Mouse (Mus musculus) T-helper 1 cell (primary cell): ENCODE measurements around the gene Ifngr2.

Source experiments
- in situ Hi-C: fragments of 300-600 bp; cut with MboI, MseI; formaldehyde crosslinking; loops from one replicate; pipeline ENCODE4 v1.15.1; 2025; ENCODE audit warnings: high pct_unique_total_duplicates

Gene Ifngr2

DNA sequence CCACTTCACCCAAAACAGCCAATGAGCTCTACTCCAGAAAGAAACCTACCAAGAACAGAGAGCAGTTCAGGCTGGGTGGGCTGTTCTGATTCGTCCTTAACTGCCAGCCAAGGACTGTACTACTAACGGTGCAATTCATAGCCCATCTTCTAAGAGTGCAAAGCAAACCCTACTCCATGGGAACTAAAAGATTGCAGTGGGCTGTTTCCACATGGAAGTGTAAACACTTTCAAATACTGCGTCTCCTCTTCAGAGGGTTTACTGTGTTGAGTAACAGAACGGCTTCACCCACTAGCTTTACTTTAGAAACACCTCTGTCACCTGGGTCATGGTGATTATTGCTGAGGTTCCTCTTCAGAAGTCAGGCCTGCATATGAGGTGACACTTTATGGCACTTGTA is 54.2 kb downstream of the Ifngr2 start:
- in situ Hi-C loops, result no loop called here

GRCm38 (mm10) chr16:91601693-91602092 is 54.8 kb downstream of the Ifngr2 start:
- in situ Hi-C loops, result no loop called here

- in situ Hi-C loops, result no loop called here
Measured at GRCm38 (mm10) chr16:91605156-91605555, 58.3 kb downstream of the Ifngr2 start.

- in situ Hi-C loops, result no loop called here
Measured at GRCm38 (mm10) chr16:91606958-91607357, 60.1 kb downstream of the Ifngr2 start.

DNA sequence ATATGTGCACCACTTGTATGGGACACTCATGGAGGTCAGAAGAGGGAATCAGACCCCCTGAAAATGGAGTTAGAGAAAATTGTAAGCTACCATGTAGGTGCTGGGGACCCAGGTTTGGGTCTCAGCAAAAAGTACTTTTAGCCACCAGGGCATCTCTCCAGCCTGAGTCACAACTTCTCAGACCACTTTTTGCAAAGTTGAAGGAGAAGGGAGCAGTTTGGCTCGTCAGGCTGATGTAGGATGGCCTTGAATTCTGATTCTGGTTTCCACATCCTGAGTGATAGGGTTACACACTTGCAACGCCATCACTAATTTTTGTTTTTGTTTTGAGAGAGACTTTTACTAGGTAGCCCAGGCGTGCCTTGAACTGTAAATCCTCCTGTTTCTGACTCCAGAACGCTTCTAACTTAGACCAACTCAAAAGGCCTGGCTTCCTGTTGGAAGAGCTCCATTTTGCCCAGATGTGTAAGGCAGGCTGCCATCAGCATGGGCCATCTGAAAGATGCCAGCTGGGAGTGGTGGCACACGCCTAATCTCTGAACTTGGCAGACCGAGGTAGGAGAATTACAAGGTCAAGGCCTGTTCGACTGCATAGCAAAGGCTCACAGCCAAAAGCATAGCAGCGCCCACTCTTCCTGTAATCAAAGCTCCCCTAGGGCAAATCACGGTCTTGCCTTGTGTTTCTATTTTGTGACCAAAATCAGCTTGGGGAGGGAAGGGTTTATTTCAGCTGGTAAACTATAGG is 62.8 kb downstream of the Ifngr2 start:
- in situ Hi-C loops, result no loop called here

DNA sequence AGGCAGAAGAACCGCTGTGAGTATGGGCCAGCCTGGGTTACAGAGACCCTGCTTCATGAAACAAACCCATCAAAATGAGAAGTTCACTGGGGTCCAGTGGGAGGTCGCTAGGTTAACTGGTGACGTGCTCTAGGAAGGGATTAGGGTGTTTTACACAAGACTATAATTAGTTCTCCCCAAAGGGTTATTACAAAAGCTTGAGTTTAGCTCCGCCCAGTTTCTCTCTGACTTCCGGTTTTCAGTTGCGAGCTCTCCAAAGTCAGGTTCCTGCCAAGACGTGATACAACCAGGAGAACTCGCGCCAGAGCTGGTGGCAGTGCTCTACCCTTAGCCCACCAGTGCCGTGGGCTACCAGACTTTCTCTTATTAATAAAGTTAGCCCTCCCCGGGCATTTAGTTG is 64.4 kb downstream of the Ifngr2 start:
- in situ Hi-C loops, result no loop called here

DNA sequence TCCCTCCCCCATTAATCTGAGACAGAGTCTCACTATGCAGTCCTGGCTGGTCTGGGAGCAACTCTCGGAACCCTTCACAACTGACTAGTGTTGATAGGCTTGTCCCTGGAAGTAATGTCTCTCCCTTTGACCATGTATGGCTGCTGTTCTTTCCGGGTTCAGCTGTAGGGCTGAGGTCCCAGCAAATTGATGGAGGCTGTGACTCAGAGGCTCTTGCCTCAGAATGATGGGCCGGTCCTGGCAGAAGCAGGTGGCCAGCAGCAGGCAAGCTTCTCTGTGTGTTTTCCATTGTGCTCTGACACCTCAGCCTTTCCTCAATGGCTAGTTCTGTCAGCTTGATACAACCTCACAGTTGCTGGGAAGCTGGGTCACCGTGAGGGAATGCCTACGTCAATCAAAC is 65.7 kb downstream of the Ifngr2 start:
- in situ Hi-C loops, result no loop called here

DNA sequence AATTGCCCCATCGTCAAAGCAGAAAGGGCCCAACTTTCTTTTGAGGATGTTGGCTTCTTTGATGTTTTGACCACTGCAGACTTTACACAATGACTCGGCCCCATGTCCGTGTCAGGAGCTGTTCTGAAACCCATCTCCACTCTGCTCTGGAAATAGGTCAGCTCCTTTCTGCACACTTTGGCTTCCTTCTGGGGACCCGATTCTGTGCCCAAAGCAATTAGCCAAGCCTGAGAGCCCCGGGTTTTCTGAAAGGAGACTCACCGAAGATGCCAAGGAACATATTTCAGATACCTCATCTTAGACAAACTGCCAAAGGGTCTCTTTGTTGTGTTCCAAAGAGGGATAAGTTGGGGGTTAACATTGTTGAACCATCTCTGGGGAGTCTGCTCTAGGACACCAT is 67.7 kb downstream of the Ifngr2 start:
- in situ Hi-C loops, result no loop called here
